Mouse (Mus musculus) c-Kit-positive CD71-positive TER-119-negative erythroid progenitor cells, embryonic 14.5 days (primary cell): ENCODE data around the gene Galnt13.
"Not testable (repeated sequence)": the region's sequence is repeated elsewhere in the genome, so short reads cannot be mapped to it uniquely, and the experiment has no call there.

Experiments used
- DNase-seq: peaks from one replicate; pipeline ENCODE4 v3.0.0-alpha.2; 2013; ENCODE audit warnings: low read depth

Galnt13 gene

DNA sequence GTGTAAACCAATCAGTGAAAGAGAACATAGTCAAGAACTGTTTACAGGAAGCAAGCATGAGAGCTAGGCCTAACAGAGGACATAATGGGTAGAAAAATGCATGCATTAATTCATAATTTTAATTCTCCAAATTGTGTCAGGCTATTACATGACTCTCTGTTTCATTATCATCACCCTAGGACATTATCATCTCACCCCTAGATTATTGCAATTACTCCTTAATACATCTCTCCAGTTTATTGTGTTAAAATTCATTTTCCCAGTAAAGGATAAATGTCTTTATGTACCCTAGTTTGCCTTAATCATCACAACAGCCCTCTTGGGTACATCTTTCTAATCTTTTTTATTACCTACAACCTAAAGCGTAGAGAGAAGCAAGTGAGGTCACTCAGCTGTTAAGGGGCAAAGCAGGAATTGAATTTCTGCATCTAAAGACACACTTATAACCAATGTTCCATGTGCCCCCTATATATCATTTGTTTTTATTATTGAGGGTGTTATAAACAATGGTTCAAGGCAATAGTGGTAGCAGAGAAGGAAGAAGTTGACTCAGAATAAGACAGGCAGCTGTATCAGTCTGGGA is 479.1 kb downstream of the Galnt13 start:
- no peak for DNase-seq

DNA sequence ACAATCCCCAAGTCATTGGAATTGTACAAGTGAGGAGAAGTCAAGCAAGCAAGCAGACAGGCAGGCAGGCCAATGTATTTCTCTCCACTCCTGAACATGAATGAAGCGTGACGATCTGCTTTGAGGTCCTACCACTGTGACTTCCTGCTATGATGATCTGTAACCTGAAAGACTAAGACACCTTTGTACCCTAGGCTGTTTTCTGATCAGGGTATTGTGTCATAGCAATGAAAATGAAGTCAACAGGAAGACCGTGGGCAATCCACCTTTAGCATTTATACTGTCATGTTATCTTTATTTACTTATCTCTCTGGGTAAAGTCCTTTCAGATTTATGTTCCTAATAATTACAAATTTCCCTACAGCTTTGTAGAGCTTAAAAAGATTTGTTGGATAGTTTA is 500.3 kb downstream of the Galnt13 start:
- DNase-seq, result no peak

DNA sequence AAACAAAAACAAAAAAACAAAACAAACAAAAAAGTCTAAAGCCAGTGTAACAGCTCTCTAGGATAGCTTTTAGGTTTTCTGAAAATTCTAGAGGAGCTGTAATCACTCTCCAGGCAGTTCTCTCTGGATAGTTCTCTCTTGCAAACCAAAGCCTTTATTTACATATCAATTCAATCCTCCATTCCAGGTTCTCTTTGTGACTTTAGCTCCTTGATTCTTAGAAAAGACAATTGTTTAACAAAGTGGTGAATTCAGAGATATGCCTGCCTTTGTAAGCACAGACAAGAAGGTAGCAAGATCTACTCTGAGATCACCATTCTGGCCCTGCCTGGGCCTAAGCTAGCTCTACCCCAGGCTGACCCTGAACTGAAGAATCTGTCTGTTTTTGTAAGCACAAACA is 501.2 kb downstream of the Galnt13 start:
- no peak for DNase-seq

DNA sequence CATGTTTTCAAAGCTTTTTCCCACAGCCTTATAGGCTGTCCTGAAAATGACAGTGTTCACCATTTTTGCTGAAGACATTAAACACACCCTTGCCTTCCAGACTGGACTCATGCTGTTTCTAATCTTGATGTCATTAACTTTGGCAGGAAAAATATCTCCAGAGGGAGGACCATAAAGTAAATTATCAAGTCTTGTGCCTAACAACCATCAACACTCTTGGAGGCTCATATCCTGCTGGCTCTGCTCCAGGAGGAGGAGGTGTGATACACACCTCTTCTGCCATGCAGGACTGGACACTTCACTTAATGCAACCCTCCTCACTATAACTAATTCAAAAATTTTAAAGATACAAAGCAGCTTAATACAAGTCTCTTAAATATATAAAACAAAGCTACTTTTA is 502.0 kb downstream of the Galnt13 start:
- DNase-seq, result no peak

DNA sequence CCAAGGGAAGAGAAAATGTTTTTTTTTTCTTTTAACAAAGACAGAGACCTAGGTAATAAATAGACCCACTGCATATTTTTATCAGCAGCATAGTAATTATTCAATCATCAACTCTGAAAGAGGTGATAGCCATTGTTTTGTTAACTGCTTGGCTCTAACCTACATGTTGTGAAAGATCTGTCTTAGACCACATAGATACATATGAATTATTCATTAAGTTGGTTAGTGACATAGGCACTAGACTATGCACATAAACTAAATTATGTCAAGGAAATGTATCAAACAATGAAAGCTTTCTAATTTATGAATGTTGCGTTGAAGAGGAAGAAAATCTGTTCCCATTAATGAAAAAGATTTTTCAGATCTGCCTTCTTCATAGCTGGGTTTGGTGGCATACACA is 507.3 kb downstream of the Galnt13 start:
- no peak for DNase-seq

DNA sequence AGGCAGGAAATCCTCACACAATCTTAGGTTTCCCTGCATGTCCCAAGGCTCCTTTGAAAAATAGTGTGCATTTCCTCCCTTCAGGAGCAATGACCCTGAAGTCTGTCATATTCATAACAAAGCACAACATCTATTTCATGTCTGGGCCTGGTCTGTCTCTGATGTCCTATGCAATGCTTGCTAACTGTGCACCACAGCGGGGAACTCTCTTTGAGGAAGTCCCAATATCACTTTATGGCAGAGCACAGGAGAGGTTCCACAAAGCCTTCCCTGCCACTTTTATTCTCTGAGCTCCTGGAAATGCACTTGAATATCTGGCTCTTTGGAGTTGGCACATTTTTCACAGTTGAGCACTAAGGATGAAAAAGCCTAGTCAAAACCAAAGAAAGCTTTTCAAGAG is 547.7 kb downstream of the Galnt13 start:
- no peak for DNase-seq

DNA sequence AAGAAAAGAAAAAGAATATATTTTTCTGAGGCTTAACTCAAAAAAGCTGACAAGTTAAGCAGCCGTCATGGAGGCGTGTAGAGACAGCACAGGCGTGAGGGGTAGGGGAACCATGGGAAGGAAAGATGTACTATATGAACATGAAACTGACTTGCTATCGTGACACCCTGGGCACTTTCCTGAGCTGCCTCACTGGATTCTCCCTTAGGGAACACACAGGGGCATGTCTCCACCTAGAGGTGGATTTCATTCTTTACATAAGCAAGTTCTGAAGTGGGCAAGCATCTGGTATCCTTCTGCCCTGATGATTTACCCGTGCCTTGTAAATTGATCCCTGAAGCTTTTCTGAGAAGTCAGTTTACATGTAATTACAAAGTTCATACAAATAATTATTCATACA is 586.4 kb downstream of the Galnt13 start:
- not testable (repeated sequence) for DNase-seq

DNA sequence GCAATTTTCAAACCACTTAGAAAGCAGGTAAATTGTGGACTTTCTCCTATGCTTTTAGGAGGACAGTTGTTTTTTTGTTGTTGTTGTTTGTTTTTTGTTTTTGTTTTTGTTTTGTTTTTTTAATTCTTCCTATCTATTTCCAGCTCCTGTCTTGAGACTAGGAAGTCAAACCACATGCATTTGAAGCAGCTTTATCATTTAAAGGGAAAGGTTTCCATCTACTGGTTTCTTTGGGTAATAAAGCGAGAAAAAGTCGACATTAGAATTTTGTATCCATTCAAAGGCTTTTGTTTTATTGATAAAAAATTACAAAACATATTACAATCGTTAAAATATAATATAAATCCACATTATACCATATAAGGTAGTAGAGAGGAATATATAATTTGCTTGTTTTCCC is 598.5 kb downstream of the Galnt13 start:
- no peak for DNase-seq

DNA sequence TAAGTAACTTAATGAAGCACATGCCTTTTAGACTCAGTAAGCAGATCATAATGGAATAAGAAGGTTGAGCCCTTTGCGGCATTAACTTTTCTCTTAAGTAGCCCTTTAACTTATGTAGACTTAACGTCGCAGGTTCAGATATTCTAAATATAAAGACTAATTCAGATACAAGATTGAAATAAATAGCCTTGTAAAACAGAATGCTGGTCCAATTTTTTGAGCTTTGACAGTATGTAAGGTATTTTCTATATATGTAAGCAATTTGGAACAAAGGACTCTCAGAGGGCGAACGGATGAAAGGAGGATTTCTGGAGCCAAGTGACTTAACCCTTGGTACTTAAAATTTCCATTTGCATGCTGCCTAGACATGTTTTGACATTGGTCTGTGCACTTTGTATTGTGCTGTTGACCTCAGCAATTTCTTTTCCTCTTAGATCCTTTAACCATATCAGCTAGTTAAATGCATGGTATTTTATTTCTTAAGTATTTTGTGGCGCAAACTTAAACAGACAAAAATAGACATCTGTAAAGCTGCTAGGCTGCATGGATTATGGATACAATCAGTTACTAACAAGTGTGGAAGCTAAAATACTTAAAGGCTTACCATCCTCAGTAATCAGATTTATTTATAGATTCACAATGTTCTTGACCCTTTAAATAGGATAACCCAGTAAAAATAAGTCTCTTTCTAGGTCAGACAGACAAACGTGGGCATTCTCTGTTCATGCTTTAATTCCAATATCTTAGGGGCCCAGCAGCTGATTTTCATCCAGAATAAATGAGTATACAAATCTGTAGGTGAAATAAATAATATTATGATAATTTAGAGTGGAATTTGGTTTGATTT is 629.6 kb downstream of the Galnt13 start:
- no peak for DNase-seq

DNA sequence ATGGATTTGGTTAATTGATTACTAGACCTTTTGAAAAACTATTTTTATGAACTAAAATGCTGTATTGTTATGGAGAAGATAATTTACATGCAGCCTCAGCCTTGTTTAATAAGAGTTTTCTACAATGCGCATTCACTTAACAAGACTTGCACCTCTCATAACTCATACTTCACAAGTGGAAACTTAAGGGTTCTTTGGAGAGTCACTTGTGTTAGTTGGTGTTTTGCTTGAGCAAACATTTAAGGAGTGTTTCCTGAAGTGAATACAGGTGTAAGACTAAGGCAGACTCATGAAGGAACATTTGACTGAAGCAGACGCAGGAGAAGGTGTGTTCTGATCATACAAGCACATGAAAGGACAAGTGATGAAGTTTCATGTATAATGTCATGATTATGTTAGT is 649.5 kb downstream of the Galnt13 start:
- no peak for DNase-seq

DNA sequence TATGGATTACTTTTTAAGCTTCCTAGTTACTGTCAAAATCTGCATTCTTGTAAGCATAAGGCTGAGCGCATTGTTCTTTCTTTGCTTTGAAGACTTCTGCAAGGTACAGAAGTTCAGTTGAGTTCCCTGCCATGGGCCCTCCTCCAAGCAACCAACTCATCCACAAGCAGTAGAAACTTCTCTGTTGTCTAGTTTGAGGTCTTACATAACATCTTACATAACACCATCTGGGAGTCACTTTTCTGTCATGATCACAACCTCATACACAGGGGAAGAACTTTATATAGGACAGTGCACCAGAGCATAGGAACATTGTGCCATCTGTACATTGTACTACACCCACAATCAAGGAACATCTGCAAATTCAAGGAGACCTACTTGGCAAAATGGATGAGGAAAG is 651.9 kb downstream of the Galnt13 start:
- no peak for DNase-seq

DNA sequence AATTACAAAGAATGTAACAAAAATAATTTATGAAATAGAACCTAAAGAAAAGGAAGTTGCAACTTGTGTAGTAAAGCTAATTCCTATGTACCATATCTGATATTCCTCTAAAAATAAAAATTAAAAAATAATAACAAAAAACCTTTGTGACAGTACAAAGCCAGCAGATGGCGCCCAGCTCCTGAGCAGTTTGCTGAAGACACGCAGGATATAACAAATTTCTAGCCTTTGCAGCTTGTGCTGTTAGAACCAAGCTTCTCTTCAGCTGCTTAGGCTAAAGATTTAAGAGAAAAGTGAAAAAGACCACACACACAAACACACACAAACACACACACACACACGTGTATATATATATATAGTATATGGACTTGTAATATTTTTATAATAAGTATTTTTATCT is 654.2 kb downstream of the Galnt13 start:
- DNase-seq, result no peak

DNA sequence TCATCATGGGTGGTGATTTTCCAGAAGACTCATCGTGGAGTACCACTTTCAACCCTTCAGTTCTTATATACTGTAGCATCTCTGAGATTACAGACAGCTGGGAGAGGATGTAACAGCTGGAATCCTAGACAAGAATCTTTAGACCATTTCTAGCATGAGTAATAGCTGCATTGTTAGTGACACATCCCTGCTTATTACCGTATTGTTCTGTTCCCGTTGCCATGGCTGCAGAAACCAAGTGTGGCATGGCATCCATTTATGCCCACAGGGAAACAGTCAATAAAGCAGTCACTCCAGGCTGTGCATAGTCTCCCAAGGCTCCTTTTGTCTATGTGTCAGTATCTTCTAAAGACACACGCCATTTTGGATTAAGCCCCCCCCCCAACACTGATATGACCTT is 655.4 kb downstream of the Galnt13 start:
- no peak for DNase-seq

DNA sequence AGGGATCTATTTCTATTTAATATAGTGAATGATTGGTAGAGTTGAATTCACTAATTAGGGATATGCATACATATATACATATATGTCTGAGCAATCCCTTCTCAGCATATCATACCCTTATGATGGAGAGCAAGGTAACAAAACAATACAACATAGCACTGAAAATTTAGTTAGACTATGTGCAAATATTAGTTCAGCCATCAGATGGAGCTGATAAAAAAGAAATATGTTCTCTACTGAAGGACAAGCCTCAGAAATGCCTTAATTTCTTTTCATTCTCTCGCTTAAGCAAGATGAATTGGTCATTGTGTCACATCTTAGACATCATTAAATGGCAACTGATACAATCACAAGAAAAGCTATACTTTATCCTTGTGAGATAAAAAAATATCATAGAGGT is 663.0 kb downstream of the Galnt13 start:
- no peak for DNase-seq

DNA sequence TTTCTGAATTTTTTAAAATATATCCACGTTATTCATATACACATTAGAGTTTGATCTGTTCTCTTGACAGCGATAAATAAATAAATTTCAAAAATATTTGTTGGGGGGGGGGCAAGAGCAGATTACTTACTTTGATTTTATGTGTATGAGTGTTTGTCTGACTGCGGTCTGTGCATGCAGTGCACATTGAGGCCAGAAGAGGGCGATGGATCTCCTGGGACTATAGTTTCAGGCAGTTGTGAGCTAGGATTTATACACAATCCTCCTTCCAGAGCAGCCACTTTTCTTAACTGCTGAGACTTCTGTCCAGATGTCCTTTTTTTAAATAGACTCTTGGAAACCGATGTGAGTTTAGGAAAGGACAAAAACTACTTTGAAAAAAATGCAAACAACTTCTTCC is 665.2 kb downstream of the Galnt13 start:
- DNase-seq, result no peak

DNA sequence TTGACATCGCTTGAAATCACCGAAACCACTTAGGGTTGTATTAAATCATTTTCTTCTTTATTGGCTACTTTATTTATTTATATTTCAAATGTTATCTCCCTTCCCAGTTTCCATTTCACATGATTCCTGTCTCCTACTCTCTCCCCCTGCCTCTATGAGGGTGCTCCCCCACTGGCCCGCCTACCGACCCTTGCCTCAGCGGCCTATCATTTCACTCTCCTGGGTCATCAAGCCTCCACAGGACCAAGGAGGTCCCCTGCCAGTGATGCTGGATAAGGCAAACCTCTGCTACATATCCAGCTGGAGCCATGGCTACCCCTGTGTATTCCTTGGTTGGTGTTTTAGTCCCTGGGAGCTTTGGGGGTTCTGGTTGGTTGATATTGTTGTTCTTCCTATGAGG is 667.4 kb downstream of the Galnt13 start:
- no peak for DNase-seq

DNA sequence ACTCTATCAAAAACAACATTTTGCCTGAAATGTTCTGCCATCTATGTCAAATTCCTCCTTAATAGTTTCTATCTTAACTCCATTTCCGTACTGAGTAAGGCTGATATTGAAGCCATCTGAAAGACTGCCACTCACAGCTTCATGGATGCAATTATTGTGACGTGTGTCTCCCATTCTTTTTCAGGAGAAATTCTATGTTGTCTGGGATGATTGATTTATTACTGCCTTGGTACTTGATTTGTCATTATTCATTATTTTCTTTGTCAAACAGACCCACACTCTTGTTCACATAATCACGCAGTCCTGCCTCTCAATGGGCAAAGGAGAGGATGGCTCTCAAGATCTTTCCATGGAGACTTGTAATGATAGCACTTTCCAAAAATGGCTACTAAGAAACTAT is 671.7 kb downstream of the Galnt13 start:
- DNase-seq, result no peak

DNA sequence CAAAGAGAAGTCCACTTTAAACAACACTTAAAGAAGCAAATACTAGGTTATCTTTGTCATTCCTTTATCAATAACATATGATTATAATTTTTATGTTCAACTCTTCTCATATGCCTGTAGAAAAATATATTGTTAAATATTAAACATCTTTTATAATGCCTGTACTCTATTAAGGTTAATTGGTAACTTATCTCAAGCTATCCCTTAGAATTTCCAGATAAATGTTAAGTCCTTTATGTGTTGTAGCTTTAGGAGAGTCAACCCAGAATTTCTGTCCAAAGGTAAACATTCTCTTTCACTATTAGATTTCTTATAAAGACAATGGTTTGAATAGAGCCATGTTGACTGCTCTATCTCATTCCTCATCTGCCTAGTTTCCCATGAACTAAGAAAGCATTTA is 717.0 kb downstream of the Galnt13 start:
- DNase-seq, result no peak

DNA sequence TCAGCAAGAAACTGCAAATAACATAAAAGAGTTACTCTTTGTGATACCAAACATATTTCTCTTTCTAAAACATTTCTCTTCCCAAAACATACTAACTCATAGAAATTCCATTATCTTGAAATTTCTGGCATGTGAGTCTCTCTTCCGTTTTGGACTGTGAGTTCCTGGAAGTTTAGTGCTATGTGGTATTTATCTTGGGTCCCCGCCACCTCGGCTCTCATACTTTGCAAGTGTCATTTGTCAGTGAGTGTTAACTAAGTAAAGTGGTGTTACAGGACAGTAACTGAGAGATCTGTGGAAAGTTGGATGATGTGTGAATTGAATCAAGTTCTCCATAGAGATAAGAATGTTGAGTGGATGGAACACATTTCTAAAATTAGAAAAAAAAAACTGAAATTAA is 728.7 kb downstream of the Galnt13 start:
- DNase-seq, result no peak
